Mouse (Mus musculus): ENCODE measurements around the gene Nt5c3b.

- TF ChIP-seq MAFK (IDR thresholded peaks at IDR 0.05; ENCODE audit: insufficient read depth, low read depth, low read length) (no peak), ZC3H11A (IDR thresholded peaks at IDR 0.05; ENCODE audit: borderline replicate concordance, low read depth, low read length) (no peak), ZNF384 (IDR thresholded peaks at IDR 0.05; ENCODE audit: low read depth, low read length) (no peak), CHD2 (IDR thresholded peaks at IDR 0.05; ENCODE audit: low read depth, low read length) (no peak)
Measured at GRCm38 (mm10) chr11:100400842-100401241, 40.8 kb downstream of the Nt5c3b start.
